Mouse (Mus musculus): ENCODE data around the gene Zfp382.
"Not testable (repeated sequence)": the region's sequence is repeated elsewhere in the genome, so short reads cannot be mapped to it uniquely, and the experiment has no call there.

Zfp382 gene

DNA sequence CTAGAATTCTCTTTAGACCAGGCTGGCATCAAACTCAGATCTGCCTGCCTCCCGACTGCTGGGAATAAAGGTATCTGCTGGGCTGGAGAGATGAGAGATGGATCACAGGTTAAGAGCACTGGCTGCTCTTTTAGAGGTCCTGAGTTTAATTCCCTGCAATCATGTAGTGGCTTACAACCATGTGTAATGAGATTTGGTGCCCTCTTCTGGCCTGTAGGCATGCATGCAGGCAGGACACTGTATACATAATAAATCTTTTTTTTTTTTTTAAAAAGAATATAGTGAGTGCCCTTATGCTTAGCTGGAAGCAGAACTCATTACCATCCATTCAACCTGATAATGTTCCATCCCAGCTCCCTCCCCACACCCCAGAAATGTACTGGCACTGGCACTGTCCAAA lies 32.3 kb downstream of the Zfp382 start:
- no peak for DNase-seq

DNA sequence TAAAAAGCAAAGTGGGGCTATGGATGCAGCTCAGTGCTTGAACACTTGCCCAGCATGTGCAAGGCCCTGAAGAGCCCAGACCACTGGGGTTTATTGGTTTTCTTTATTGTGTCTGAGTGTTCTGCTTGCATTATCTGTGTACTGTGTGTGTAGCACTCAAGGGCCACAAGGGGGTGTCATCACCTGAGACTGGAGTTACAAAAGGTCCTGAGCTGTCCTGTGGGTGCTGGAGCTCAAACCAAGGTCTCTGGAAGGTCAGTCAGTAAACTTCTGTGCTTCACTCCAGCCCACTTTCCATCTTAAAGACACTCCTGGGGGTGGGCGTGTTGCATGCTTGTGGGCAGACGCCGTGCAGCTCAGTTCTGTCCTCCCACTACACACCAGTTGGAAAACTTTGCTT lies 33.8 kb downstream of the Zfp382 start:
- no peak for DNase-seq

DNA sequence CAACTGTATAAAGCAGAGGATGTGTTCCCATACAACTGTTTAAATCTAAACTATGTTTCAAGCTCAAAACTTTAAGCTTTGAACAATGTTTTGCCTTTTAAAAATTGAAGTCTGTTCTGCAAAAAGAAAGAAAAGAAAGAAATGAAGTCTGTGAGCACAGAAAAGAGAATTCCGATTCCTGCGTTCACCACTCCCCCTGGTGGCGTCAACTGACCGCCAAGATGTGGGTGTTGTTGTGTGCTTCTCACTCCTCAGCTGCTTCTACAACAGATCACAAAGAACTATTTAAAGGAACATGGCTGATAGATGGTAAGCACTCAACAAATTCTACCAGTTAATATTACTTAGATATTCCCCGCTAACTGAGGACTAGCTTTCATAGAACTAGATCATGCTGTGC lies 41.4 kb downstream of the Zfp382 start:
- DNase-seq = no peak

DNA sequence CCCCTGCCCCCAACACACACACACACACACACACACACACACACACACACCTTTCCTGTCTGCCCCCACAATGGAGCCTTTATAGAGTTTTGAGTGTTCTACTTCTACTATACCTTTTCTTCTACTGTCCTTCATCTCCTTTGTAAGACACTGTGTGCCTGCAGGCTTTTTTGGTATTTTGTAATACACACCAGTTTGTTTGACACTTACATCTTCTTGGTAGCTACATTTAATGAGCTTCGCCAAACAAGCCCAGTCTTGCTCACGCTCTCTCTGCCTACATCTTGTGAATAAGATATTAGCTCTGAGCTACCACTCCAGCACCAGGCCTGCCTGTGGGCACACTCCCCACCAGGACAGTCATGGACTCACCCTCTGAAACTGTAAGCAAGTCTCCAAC lies 43.0 kb downstream of the Zfp382 start:
- DNase-seq = no peak

DNA sequence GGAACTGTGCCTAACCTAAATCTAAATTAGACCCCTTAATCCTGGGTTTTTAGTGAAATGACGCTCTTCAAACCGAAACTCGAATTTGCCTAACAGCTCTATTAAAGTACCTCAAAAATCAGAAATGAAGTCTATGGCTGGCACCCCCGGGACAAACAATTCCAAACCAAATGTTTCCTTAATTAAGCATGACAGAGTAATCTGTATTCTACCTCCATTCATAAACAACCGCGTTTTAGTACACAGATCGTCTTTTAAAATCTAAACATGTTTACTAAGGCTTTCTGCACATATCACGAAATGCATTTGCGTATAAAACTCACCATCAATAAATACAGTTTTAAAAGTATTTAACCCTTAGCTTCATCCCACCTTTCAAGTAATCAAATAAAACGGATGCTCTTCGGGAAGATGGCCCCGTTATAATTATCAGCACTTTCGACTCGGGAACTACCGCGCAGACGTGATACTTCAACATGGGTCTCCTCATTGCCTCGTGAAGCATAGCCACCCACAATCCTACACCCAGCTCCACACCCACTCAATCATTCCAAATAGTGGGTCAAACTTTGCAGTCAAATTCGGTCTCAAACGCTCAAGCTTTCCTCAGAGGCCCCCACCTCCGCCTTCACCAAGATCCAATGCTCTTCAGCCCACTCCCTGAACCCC lies 47.3 kb downstream of the Zfp382 start:
- DNase-seq = no peak

DNA sequence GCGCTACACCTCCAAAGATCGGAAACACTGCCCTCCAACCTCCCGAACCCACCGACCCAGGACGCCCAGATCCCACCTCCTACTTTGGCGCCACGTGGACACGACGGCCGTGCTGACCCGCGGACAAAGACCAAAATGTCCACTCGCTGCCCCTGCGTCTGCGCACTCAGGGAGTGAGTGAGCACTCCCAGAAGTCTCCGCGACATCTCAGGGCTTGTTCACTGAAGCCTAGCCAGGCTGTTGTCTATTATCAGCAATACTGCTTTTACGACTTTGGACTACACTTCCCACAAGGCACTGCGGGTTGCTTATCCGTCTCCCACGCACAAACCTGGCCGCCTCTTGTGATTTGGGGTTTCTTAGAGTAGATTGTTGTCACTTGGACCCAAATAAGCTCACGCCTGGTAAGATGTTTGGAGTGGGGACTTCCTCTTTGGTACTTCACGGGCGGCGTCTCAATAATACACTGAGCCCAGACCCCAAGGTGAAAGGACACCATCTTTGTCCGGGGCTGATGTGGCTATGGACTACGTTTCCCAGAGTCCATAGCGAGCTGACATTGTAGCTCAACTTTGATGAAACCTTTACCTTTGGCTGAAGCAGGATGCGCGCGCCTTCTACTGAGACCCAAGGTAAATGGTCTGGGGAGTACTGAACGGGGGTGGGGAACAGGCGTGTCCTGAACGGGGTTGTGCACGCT lies 48.0 kb downstream of the Zfp382 start, which contains the start of gene Zfp146:
Gene Zfp146, minus strand, starts transcription at position 168 of the 700 bp plus-strand sequence.
- peak; percentile 91 for DNase-seq

DNA sequence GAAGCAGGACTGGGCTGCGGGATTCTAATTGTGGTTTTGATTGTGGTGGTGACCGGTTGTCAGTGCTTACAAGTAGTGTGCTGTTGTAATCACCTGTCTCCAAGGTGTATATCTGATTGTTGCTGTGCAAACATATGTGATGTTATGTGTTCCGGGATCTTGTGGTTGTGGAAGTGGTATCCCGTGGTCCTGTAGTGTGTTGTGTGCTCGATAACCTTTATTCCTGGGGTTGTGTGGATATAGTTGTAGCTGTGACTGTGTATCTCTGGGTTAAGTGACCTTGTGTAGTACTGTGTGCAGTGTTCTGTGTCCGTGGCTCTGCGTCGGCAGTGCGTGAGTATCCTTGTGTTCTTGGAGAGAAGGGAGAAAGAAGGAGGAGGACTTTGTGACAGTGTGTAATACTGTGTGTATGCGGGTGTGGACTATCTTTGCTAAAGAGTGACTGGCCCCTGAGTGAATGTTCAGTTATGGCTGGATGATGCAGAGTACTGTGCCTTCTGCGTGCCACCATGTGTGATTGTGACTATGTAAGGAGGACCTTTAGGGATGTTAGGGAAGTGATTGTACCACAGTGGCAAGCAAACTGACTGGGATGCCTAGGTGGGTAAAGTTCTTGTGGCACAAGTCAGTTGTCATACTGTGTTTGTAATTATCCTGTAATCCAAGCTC lies 48.7 kb downstream of the Zfp382 start:
- no peak for DNase-seq

DNA sequence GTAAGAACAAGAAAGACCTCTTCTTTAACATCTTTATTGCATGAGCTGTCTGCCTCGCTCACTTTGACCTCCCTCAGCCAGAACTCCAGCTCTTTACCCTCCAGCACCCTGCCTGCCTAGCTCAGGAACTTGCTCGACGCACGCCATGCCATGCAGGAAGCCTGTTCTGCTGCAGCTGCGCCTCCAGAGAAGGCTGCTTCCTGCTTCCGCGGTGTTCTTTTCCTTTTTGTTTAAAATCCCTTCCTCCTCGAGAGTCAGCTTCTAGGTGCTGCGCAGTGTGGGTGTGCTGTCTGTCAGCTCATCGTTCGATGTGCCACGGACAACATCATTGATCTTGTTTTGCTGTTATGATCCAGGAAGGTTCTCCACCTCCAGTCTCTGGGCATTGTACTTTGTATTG lies 54.7 kb downstream of the Zfp382 start:
- no peak for DNase-seq

DNA sequence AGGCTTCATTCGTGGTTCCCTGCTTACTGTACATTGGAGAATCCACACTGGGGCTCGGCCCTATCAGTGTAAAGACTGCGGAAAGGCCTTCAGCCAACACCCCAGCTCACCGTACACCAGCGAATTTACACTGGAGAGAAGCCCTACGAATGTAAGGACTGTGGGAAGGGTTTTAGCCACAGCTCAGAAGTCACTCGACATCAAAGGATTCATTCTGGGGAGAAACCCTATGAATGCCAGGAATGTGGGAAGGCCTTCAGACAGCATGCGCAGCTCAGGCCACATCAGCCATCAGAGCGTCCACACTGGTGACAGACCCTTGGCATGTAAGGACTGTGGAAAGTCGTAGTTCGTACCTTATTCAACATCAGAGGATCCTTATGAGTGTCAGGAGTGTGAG lies 56.5 kb downstream of the Zfp382 start:
- no peak for DNase-seq

DNA sequence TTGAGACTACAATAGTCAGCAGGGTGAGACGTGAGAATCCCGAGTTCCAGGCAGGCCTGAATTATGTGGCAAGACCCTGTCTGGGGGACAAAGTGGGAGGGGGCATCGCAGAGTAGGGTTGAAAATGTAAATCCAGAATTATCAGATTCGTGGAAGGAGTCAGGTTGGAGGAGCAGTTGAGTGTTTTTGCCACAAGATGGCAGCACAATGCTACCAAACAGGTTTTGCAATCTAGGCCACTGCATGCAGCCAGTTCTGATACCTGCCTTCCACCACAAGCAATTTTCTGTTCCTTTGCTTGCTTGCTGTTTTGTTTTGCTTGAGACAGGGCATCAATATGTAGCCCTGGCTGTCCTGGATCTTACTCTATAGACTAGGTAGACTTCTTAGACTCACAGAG lies 59.6 kb downstream of the Zfp382 start:
- DNase-seq = peak; percentile 67

DNA sequence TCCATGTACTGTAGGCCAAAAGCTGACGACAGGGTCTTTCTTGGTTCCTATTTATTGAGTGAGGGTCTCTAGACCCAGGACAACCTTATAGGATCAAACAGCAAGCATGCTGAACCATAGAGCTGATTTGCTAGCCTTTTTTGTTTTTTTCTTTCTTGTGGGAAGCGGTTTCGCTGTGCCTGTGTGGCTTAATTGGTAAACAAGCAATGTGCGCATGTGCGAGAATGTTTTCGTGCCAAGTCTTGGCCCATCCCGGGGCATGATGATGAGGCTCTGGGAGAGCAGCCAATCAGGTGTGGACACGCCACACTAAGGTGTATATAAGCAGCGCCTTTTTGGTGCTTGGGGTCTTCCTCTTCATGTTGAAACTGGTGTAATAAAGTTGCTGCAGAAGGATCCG lies 60.2 kb downstream of the Zfp382 start:
- not testable (repeated sequence) for DNase-seq

DNA sequence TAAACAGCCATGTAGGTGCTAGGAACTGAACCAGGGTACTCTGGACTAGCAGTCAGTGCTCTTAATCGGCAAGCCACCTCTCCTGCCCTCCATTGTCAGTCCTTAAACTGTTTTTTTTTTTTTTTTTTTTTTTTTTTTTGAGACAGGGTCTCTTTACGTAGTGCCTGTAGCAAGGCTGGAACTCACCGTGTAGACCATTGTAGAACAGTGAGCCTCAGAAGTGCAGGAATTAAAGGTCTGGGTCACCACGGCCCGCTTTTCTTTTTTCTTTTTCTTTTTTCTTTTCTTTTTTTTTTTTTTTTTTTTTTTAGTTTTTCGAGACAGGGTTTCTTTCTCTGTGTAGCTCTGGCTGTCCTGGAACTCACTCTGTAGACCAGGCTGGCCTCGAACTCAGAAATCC lies 61.4 kb downstream of the Zfp382 start:
- DNase-seq = not testable (repeated sequence)

DNA sequence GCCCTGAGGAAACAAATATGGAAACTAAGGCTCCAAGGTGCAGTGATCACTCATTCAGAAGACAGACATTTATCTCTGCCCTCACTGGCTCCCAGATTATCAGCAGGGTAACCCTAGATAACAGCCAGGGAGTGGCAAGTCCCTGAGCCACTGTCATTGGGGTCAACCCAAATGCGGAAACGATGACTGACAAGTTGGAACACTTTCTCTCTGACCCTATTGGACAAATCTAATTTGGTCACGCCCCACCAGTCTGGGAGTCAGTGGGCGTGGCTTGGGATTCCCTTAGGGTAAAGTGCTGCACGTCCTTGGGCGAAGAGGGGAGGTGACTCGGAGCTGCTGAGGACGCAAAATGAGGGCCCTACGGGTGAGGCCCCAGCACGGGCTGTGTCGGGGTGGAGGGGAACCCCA lies 62.1 kb downstream of the Zfp382 start, which contains the start of gene Cox7a1:
Gene Cox7a1, plus strand, starts transcription at position 266 of the 411 bp plus-strand sequence.
- peak; percentile 45 for DNase-seq
